Mouse (Mus musculus): ENCODE data around the gene Mgarp.

- TF ChIP-seq MAFK (IDR thresholded peaks at IDR 0.05; ENCODE audit: insufficient read depth, low read depth, low read length) (no peak), ZC3H11A (IDR thresholded peaks at IDR 0.05; ENCODE audit: borderline replicate concordance, low read depth, low read length) (no peak), HCFC1 (IDR thresholded peaks at IDR 0.05; ENCODE audit: borderline replicate concordance, insufficient read depth, low read length) (no peak), ZNF384 (IDR thresholded peaks at IDR 0.05; ENCODE audit: low read depth, low read length) (no peak), CHD2 (IDR thresholded peaks at IDR 0.05; ENCODE audit: low read depth, low read length) (no peak)
Observed at GRCm38 (mm10) chr3:51372883-51373282, 23.7 kb downstream of the Mgarp start.

Measured in ES-E14 (cell line).